Mouse (Mus musculus) adipocyte (in vitro differentiated cells): ENCODE results near the gene Il17a.
"Not testable (repeated sequence)": the region's sequence is repeated elsewhere in the genome, so short reads cannot be mapped to it uniquely, and the experiment has no call there.

Experiments
- DNase-seq: peaks from one replicate; pipeline ENCODE4 v3.0.0-alpha.2; 2016; ENCODE audit warnings: low spot score

The Il17a gene

GRCm38 (mm10) chr1:20730903-20731302 is at the start of gene Il17a:
Il17a (plus strand) TSS chr1:20730905.
- no peak for DNase-seq

GRCm38 (mm10) chr1:20682849-20683248 is 47.9 kb upstream of the Il17a start:
- DNase-seq = no peak

- no peak for DNase-seq
These were observed 47.3 kb upstream of the Il17a start for GRCm38 (mm10) chr1:20683386-20683785.

GRCm38 (mm10) chr1:20683853-20684252 is 46.9 kb upstream of the Il17a start:
- DNase-seq = no peak

- DNase-seq = no peak
These were observed 46.3 kb upstream of the Il17a start for GRCm38 (mm10) chr1:20684403-20684802.

GRCm38 (mm10) chr1:20685393-20685792 is 45.3 kb upstream of the Il17a start:
- no peak for DNase-seq

GRCm38 (mm10) chr1:20685907-20686306 is 44.8 kb upstream of the Il17a start:
- no peak for DNase-seq

- no peak for DNase-seq
These were observed 39.4 kb upstream of the Il17a start for GRCm38 (mm10) chr1:20691336-20691735.

- no peak for DNase-seq
These were observed 36.9 kb upstream of the Il17a start for GRCm38 (mm10) chr1:20693634-20694313.

- DNase-seq = peak; percentile 60
These were observed 30.7 kb upstream of the Il17a start for GRCm38 (mm10) chr1:20700011-20700410.

- DNase-seq = no peak
These were observed 5.9 kb downstream of the Il17a start for GRCm38 (mm10) chr1:20736572-20736971.

GRCm38 (mm10) chr1:20738483-20738882 is 7.8 kb downstream of the Il17a start:
- no peak for DNase-seq

GRCm38 (mm10) chr1:20740496-20740998 is 9.8 kb downstream of the Il17a start:
- no peak for DNase-seq

GRCm38 (mm10) chr1:20754439-20754838 is 23.7 kb downstream of the Il17a start:
- DNase-seq = no peak

GRCm38 (mm10) chr1:20757586-20757985 is 26.9 kb downstream of the Il17a start:
- DNase-seq = peak; percentile 76

- DNase-seq = no peak
These were observed 29.1 kb downstream of the Il17a start for GRCm38 (mm10) chr1:20759799-20760198.

GRCm38 (mm10) chr1:20760331-20760730 is 29.6 kb downstream of the Il17a start:
- DNase-seq = no peak

GRCm38 (mm10) chr1:20761411-20761810 is 30.7 kb downstream of the Il17a start:
- no peak for DNase-seq

- no peak for DNase-seq
These were observed 35.8 kb downstream of the Il17a start for GRCm38 (mm10) chr1:20766526-20766925.

- not testable (repeated sequence) for DNase-seq
These were observed 43.5 kb downstream of the Il17a start for GRCm38 (mm10) chr1:20774026-20774730.

- no peak for DNase-seq
These were observed 47.7 kb downstream of the Il17a start for GRCm38 (mm10) chr1:20778366-20778765.
